Mouse (Mus musculus) adrenal gland, postnatal 25 days (tissue): Measurements from ENCODE around the gene Nudcd2. TPM values are rescaled to one million over a fixed set of nuclear protein-coding genes. Genes with fewer than 3 reads are reported as not detected.

Experiments
- DNase-seq: peaks from one replicate; pipeline ENCODE4 v3.0.0; 2021; ENCODE audit warnings: mixed read lengths
- total RNA-seq: library from RNA; stranded (reverse); gene quantifications from 2 replicates; pipeline ENCODE4 v1.2.3, GENCODE M21; 2021

Gene Nudcd2
- total RNA-seq, 1 experiment from 2014 or later = 35.4 TPM

DNA sequence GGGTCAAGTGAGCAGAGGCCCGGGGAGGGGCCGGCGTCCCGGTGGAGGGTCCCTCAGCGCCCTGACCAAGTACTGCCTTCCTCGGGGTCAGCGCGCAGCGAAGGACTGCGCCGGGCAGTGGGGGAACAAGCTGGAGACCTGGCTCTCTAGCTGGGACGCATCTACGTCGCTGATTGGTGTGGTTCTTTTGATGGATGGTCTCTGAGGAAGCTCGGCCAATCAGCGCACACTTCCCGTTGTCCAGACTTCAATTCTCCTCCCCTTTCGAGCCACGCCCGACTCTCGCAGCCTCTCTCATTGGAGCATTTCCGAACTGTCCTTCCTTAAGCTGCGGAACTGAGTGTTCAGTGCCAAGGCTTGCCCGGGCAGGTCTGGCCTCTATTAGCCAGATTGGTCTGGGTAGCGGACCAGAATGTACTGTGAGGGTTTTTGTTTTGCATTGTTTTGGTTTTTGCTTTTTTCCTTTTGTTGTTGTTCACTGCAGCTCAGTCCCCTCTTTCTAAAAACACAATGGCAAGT lies 21.7 kb downstream of the Nudcd2 start, which contains the start of gene Ccng1:
Ccng1 (minus strand) TSS at position 203 of the 519 bp plus-strand sequence.
- DNase-seq = peak; percentile 91

- DNase-seq = no peak
These were observed 22.5 kb downstream of the Nudcd2 start for GRCm38 (mm10) chr11:40755968-40756367.

DNA sequence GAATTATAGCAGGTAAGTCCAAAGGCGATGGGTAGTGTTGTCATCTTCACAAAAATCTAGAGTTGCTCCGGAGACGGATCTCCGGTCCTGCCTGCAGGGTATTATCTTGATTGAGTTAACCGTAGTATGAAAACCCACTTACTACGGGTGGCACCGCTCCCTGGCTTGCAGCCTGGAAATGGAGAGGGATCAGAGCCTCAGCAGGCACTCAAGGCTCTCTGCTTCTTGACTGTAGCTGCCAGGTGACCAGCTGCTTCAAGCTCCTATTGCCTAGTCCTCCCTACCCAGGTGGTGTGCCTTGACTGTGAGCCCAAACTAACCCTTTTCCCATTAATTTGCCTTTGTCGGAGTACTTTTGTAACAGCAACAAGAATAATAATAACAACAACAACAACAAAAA lies 26.4 kb downstream of the Nudcd2 start:
- DNase-seq = no peak

DNA sequence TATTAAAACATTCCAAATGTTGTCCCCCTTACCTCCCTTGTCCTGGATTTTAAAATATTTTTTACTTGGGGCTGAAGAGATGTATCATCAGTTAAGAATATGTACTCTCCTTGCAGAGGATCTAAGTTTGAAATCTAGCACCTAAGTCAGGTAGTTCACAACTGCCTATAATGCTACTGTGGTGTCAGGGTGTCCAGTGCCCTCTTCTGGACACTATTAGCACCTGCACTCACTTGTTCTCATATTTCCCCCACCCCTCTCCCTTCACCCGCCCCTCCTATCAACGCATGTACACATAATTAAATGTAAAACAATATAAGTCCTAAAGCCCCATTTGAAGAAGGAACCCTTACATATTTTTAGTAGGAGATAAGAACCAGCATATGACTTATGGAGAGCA lies 29.9 kb downstream of the Nudcd2 start:
- no peak for DNase-seq

GRCm38 (mm10) chr11:40764690-40765089 lies 31.2 kb downstream of the Nudcd2 start:
- DNase-seq = no peak

DNA sequence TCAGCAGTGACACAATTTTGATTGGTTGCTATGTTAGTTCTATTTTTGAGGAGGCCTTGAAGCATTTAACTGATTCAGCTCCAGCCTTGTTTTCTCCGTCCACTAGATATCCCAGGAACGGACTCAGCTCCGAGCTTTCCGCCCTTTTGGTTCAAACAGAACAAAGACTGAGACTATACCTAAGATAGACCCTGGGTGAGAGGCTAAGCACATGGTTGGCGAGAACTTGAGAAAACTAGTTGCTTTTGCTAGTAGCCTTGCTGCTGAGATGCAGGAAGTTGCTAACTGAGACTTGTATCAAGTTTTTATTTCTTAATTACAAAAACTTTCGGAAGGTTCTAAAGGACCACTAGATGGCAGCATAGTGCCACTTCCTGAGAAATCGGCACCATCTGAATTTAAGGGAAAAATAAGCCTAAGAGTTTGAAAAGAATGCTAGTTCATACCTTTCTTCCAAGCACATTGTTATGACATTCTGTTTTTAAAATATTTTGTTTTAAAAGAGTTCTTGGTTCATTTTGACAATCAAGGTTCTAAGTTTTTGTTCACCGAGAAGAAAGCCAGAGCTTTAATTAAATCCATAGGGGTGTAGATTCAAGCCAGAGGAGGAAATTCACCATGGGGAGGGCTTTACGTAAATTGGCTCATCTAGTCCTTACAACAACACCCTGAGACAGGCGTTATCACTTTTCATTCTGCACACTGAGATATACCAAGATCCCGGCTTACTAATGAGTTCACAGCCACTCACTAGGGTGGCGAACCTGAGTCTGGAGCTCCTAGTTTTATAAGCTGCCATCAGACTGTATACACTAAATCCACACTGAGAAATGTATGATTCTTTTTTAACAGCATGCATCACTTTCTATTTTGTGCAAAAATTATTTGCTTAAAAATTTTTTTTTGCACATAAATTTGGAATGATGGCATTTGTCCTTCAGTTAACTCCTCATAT lies 42.1 kb downstream of the Nudcd2 start:
- no peak for DNase-seq

GRCm38 (mm10) chr11:40781857-40782256 lies 48.4 kb downstream of the Nudcd2 start:
- no peak for DNase-seq

DNA sequence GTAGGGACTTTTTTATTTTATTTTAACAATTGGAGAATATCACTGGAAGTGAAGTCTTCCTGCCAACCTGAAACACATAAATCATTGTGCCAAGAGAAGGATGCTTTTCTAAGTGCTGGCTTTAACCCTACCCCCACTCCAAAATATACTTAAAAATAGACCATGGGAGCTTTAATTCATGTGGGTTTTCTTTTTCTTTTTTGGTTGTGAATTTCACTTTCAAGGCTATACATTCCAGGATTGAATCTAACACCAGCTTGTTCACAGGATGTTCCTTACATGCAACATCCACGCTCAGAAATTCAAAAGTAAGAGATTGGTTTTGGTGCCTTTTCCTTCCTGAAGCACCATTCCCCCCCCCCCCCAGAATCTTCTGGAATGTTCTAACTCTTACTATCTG lies 49.9 kb downstream of the Nudcd2 start:
- DNase-seq = no peak

GRCm38 (mm10) chr11:40784326-40784725 lies 50.9 kb downstream of the Nudcd2 start:
- no peak for DNase-seq

DNA sequence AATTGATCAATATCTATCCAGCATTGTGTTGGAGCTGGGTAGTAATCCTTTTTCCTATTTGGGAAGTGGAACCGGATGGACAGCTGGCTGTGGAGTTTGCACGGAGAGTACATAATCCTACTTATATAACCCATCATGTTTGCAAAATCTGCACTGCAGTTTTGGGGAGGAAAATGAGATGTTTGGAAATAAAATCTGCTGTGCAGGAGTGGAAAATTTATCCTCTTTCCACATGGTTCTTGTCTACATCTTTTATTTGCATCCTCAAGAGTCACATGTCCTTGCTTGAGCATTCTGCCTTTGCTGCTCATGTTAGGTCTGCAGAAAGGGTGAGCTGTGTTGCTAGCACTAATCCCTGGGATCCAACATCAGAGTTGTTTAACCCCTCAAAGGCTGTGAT lies 53.4 kb downstream of the Nudcd2 start:
- DNase-seq = no peak

Other genes starting within 250 kb of the Nudcd2 start
- gene Mat2b, start 38.5 kb upstream of the Nudcd2 start, total RNA-seq = 80.6 and 102 TPM in 2 replicates
- 3.6 and 5.4 TPM in 2 replicates for gene Hmmr, start 245 bp upstream of the Nudcd2 start, total RNA-seq
- 64.5 and 65.3 TPM in 2 replicates for gene Ccng1, start 21.6 kb downstream of the Nudcd2 start, total RNA-seq